Mouse (Mus musculus) 416B (cell line): ENCODE results near the gene Rpp25l.

Experiments used
- DNase-seq: peaks from one replicate; pipeline ENCODE4 v3.0.0; 2011; ENCODE audit warnings: low read depth

Gene Rpp25l

DNA sequence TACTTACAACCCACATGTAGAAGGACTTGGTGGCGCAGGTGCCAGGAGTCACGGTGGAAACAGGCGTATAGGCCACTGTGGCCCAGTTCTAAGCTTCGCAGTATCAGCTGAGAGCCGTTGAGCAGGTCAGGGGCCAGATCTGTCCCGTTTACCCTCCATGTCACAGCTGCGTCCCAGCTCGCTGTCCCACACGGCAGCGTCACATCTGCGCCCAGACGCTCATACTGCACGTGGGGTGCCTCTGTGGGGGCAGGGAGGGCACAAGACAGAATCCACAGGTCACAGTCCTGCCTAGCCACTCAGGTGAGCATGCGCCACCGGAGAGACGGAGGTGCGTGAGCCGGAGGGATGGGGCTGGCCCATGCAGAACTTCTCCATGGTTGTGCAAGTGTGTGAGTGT is 42.5 kb downstream of the Rpp25l start:
- DNase-seq: no peak

DNA sequence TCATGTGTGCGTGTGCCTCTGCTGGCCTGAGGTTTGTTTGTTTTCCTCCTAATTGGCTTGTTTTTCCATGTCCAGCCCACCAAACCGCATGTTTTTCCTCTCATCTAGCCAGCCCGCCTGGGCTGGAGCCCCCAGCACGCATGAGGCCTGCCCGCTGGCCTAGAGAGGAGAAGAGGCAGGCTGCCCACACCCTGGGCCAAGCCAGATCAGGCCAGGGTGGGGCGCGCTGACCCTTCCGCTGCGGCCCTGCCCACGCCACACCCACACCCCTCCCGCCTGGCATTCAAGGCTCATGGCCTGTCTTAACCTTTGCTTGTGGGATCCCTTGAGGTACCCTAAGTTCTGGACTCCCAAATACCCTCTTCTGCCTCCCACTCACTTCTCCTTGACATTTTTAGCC is 46.7 kb downstream of the Rpp25l start:
- no peak for DNase-seq

DNA sequence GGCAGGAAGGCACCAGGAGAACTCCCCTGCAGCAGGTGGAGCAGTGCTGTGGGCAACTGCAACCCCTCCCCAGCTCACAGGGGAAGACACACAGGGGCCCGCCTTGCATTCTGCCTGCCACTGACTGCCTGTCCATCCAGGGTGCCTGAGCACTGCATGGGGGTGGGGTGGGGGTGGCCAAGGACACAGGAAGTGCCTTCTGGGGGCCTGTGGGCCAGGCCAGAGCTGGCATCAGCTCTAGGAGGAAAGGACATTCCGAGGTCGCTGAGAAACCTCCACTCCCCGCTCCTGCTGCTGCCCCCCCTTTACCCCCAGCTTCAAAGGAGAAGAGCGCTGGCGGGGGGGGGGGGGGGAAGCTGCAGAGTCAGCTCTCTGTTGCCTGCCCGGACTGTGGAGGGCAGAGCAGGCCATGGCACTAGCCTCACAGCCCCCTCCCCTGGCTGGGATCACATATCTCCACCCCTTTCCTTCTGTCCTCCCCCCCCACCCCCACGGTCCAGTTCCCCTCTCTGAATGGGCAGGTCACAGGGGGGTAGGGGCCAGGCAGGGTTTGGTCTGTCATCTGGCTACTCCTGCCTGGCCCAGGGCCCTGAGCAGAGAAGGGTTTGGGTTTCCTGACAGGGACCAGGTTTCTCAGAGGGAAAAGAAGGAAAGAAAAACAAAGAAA is 48.2 kb downstream of the Rpp25l start:
- no peak for DNase-seq

DNA sequence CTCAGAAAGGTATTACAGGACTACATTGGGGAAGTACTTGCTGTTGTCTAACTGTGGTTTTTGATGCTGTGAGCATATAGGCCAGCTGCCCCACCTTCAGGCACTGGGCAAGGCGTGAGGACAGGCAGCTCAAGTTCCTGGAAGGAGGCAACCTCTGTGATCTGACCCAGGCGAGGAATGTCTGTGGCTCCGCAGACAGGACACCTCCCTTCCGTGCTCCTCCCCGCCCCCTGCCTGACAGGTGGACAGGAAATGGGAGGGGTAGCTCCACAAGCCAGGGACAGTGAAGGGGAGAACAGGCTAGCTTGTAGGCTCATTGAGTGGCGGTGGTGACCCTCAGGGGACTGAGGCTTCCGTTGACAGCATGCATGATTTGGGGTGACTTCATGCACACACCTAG is 48.8 kb downstream of the Rpp25l start:
- no peak for DNase-seq

DNA sequence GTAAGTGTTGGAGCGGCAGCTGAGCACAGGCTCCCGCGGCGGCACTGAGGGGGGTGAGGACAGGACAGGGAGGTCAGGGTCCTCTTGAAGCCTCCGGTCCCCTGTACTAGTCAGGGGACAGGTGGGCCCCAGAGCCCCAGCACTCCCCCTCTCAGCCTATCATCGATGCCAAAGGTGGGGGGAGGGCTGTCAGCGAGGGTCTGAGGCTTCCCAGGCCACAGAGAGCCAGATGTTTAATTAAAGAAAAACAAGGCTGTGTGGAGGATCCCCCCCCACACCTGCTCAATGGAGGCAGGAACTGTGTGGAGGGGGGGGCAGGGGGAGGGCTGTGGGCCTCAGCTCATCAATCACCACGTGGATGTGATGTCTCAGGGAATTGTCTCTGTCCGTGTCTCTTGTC is 49.7 kb downstream of the Rpp25l start:
- no peak for DNase-seq

DNA sequence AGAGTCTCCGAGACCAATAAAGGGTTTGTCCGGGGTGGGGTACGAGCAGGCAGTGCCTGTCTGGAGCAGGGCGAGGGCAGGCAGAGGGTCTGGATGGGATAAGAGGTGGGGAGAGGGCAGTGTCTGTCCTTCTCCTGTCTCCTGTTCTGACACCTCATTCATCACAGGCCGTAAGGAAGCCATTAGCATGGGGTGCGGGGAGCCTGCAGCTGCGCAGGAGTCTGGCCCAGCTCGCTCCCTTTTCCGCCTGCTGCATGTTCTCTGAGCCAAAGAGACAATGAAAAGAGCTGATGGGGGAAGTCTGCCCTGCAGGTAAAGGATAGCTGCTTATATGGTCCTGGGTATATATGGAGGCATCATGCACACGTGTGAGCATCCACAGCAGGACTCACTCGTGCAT is 50.6 kb downstream of the Rpp25l start:
- no peak for DNase-seq
